Mouse (Mus musculus) stomach, embryonic 15.5 days (tissue): ENCODE measurements at regions not wholly inside any gene's neighbourhood (a gene's known extent, or its start where the extent isn't known, plus 50 kb on each side); places are given as distances from the start of the nearest gene placed in this dataset.
A peak's percentile ranks its signal among the peaks of the same experiment; 100 is the strongest.

Experiments used
- ATAC-seq: fragments of 200-750 bp; cut with Nextera tagmentation; 2 replicates; pipeline ENCODE4 v1.8.0; 2017; ENCODE audit warnings: low read depth, moderate number of reproducible peaks, moderate TSS enrichment; ENCODE audit not compliant: insufficient read depth, low FRiP score
- H3K27ac ChIP-seq: fragments of 300-500 bp; sonication (generic); 2 replicates; pipeline ENCODE4 v1.5.1; 2015; ENCODE audit warnings: mild to moderate bottlenecking, inconsistent platforms
- H3K27me3 ChIP-seq: fragments of 300-500 bp; sonication (generic); replicated peaks from 2 replicates; pipeline ENCODE4 v1.6.1; 2015; ENCODE audit warnings: inconsistent platforms
- H3K36me3 ChIP-seq: fragments of 300-500 bp; sonication (generic); 2 replicates; pipeline ENCODE4 v1.6.1; 2015; ENCODE audit warnings: inconsistent platforms
- H3K4me1 ChIP-seq: fragments of 300-500 bp; sonication (generic); 2 replicates; pipeline ENCODE4 v1.6.1; 2015; ENCODE audit warnings: inconsistent platforms
- H3K4me2 ChIP-seq: fragments of 300-500 bp; sonication (generic); 2 replicates; pipeline ENCODE4 v1.6.1; 2015; ENCODE audit warnings: mild to moderate bottlenecking, inconsistent platforms
- H3K4me3 ChIP-seq: fragments of 300-500 bp; sonication (generic); replicated peaks from 2 replicates; pipeline ENCODE4 v1.5.1; 2015; ENCODE audit warnings: inconsistent platforms
- H3K9ac ChIP-seq: fragments of 300-500 bp; sonication (generic); 2 replicates; pipeline ENCODE4 v1.6.1; 2015; ENCODE audit warnings: inconsistent platforms
- H3K9me3 ChIP-seq: fragments of 300-500 bp; sonication (generic); 2 replicates; pipeline ENCODE4 v1.6.1; 2016; ENCODE audit warnings: inconsistent platforms
- WGBS: fragments of 180-500 bp; shearing (Covaris S2); methylation state at CpG from one replicate; pipeline ENCODE4 v1.1.7; 2015; 5-methylcytosine and 5-hydroxymethylcytosine counted together

GRCm38 (mm10) chr14:105732221-105733012 is 164.2 kb downstream of the Spry2 start:
- peak overlapping the region; percentile 96 for H3K27ac ChIP-seq
- no peaks in the 10 kb centered on the region for H3K9me3 ChIP-seq
- peak overlapping the region; percentile 71 for H3K4me2 ChIP-seq
- H3K4me1 ChIP-seq: peaks cover 16% of the 10 kb centered on the region
- H3K27me3 ChIP-seq: no peaks in the 10 kb centered on the region
- no peaks in the 10 kb centered on the region for H3K36me3 ChIP-seq
- under 1% methylated on average over 13 of the region's 13 CpGs for WGBS
- H3K4me3 ChIP-seq: peak overlapping the region; percentile 41
- H3K9ac ChIP-seq: 0 out of 2 replicates have a peak overlapping the region, but pooled peaks have one; percentile 19
- ATAC-seq: peak; percentile 98

DNA sequence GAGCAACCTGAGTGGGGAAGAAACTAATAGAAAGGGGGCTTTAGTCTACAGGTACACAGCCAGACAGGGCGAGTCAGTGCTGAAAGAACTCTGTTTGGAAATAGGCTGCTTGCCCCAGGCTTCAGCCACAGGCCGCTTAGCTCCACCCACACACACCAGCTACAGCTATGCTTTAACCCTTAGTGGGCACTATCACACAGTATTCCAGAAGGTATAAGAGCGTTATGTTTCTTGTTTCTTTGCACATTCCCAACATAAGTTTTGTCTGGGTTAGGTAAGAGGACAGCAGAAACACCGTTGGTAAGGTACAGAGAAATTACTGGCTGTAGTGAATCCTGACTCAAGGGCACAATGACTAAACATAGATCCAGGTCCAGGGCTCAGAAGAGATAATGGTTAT is 165.8 kb downstream of the Spry2 start:
- 0 out of 2 replicates have a peak, but pooled peaks have one; percentile 34 for ATAC-seq
- Histone ChIP-seq H3K4me3 (no peak overlapping the region), H3K4me1 (peaks cover 16% of the 10 kb centered on the region), H3K9ac (no peak overlapping the region), H3K27me3 (no peaks in the 10 kb centered on the region), H3K4me2 (no peak overlapping the region; the same call in 1 of the 2 replicates), H3K9me3 (no peaks in the 10 kb centered on the region), H3K36me3 (no peaks in the 10 kb centered on the region), H3K27ac (no peak overlapping the region)
- 6% methylated on average over 4 of the region's 4 CpGs for WGBS

- Histone ChIP-seq H3K4me2 (no peak overlapping the region), H3K9ac (no peak overlapping the region), H3K27ac (no peak overlapping the region), H3K4me3 (no peak overlapping the region), H3K36me3 (no peaks in the 10 kb centered on the region), H3K27me3 (no peaks in the 10 kb centered on the region), H3K4me1 (peaks cover 16% of the 10 kb centered on the region), H3K9me3 (no peaks in the 10 kb centered on the region)
- 89% methylated on average over 5 of the region's 5 CpGs for WGBS
- no peak for ATAC-seq
These were observed 167.8 kb downstream of the Spry2 start for GRCm38 (mm10) chr14:105728841-105729240.

DNA sequence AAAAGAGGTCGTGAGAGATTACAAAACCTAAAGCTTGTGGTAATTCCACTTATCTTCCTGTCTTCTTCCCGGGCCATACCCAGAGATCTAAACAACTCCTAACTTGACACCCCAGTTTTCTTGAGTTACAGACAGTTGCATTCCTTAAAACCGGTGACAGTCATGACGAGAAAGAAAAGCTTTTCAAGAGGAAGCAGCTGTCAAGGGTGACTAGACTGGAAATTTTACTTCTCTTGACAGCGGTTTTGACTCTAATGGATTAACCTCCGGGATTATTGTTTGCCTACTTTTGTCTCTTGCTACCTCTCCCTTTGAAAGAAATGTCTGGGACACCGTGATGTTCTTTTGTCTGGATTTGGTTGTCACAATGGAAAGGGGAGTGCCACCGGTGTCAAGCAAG is 170.9 kb downstream of the Spry2 start:
- Histone ChIP-seq H3K4me2 (no peak overlapping the region), H3K4me3 (no peak overlapping the region), H3K27ac (no peak overlapping the region), H3K36me3 (no peaks in the 10 kb centered on the region), H3K9ac (no peak overlapping the region), H3K9me3 (no peaks in the 10 kb centered on the region), H3K27me3 (no peaks in the 10 kb centered on the region), H3K4me1 (peaks cover 2% of the 10 kb centered on the region; the same call in 1 of the 2 replicates)
- ATAC-seq: no peak
- WGBS: 43% methylated on average over 8 of the region's 8 CpGs

- ATAC-seq: no peak
- Histone ChIP-seq H3K4me1 (no peaks in the 10 kb centered on the region), H3K27me3 (no peaks in the 10 kb centered on the region), H3K4me2 (no peak overlapping the region), H3K9ac (no peak overlapping the region), H3K4me3 (no peak overlapping the region), H3K27ac (no peak overlapping the region), H3K36me3 (no peaks in the 10 kb centered on the region), H3K9me3 (no peaks in the 10 kb centered on the region)
- WGBS: 79% methylated on average over 2 of the region's 2 CpGs
These were observed 173.7 kb downstream of the Spry2 start for GRCm38 (mm10) chr14:105722923-105723322.

- H3K27ac ChIP-seq: no peak overlapping the region
- ATAC-seq: no peak
- no peaks in the 10 kb centered on the region for H3K4me1 ChIP-seq
- WGBS: 58% methylated on average over 3 of the region's 3 CpGs
- no peaks in the 10 kb centered on the region for H3K27me3 ChIP-seq
- H3K9me3 ChIP-seq: no peaks in the 10 kb centered on the region
- no peak overlapping the region for H3K9ac ChIP-seq
- H3K36me3 ChIP-seq: no peaks in the 10 kb centered on the region
- H3K4me3 ChIP-seq: no peak overlapping the region
- no peak overlapping the region for H3K4me2 ChIP-seq
These were observed 175.0 kb downstream of the Spry2 start for GRCm38 (mm10) chr14:105721576-105721975.

DNA sequence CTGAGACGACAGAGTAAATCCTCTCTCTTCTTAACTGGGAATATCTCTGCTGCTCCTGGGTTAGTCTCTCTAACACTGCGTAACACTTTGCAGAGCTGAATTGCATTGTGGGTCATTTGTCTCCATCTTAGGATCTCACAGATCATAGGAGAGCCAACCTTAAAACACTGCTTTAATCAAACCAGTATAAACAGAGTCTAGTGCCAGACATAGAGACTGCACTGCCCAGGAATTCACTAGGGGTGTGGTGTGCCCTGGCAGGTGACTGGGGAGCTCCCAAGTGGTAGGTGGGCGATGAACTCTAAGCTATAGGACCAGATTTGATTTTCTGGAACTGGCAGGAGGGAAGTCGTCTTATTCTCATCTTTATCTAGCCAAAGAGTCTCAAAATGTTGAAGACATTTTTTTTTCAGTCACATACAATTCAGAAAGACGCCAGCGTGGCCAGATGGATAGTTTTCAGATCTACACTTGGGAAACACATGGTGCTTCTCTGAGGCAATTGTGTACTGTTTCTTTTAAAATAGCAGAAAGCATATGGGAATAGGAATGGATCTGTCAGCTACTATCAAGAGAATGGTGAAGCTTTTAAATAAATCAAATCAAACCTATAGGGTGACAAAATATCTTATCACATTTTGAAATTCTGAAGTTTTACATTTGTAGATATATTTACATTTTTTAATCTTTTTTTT is 175.7 kb downstream of the Spry2 start:
- Histone ChIP-seq H3K4me3 (no peak overlapping the region), H3K36me3 (no peaks in the 10 kb centered on the region), H3K27ac (no peak overlapping the region), H3K27me3 (no peaks in the 10 kb centered on the region), H3K4me2 (no peak overlapping the region), H3K9ac (no peak overlapping the region), H3K9me3 (no peaks in the 10 kb centered on the region), H3K4me1 (no peaks in the 10 kb centered on the region)
- no peak for ATAC-seq
- 73% methylated on average over 6 of the region's 6 CpGs for WGBS

- Histone ChIP-seq H3K9me3 (no peaks in the 10 kb centered on the region), H3K4me3 (no peak overlapping the region), H3K9ac (no peak overlapping the region), H3K4me2 (no peak overlapping the region), H3K36me3 (no peaks in the 10 kb centered on the region), H3K27ac (no peak overlapping the region), H3K27me3 (no peaks in the 10 kb centered on the region), H3K4me1 (no peaks in the 10 kb centered on the region)
- no peak for ATAC-seq
- WGBS: 70% methylated on average over 6 of the region's 6 CpGs
These were observed 177.8 kb downstream of the Spry2 start for GRCm38 (mm10) chr14:105718676-105719441.

GRCm38 (mm10) chr14:105717821-105718220 is 178.8 kb downstream of the Spry2 start:
- H3K4me1 ChIP-seq: no peaks in the 10 kb centered on the region
- H3K36me3 ChIP-seq: no peaks in the 10 kb centered on the region
- no peaks in the 10 kb centered on the region for H3K9me3 ChIP-seq
- WGBS: 53% methylated on average over 2 of the region's 2 CpGs
- no peak for ATAC-seq
- H3K27ac ChIP-seq: no peak overlapping the region
- no peak overlapping the region for H3K9ac ChIP-seq
- H3K27me3 ChIP-seq: no peaks in the 10 kb centered on the region
- H3K4me3 ChIP-seq: no peak overlapping the region
- no peak overlapping the region for H3K4me2 ChIP-seq

GRCm38 (mm10) chr14:105708691-105709090 is 187.9 kb downstream of the Spry2 start:
- 63% methylated on average over 2 of the region's 2 CpGs for WGBS
- Histone ChIP-seq H3K4me1 (no peaks in the 10 kb centered on the region), H3K27ac (no peak overlapping the region), H3K9ac (no peak overlapping the region), H3K36me3 (no peaks in the 10 kb centered on the region), H3K4me2 (no peak overlapping the region), H3K9me3 (no peaks in the 10 kb centered on the region), H3K27me3 (no peaks in the 10 kb centered on the region), H3K4me3 (no peak overlapping the region)
- ATAC-seq: no peak

DNA sequence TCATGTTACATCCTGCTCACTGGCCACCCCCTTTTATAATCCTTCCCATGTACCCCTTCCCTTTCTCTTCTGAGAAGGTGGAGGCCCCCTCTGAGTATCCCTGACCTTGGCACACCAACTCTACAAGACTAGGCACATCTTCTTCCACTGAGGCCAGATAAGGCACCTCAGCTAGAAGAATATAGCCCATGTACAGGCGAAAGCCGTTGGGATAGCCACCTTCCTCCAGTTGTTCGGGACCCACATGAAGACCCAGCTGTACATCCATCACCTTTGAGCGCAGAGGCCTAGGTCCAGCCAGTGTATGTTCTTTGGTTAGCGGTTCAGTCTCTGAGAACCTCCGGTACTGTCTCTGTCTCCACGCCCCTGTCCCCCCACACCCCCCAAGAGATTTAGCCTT is 189.9 kb downstream of the Spry2 start:
- 93% methylated on average over 7 of the region's 7 CpGs for WGBS
- H3K9me3 ChIP-seq: no peaks in the 10 kb centered on the region
- no peak overlapping the region for H3K27ac ChIP-seq
- H3K4me2 ChIP-seq: no peak overlapping the region
- H3K27me3 ChIP-seq: no peaks in the 10 kb centered on the region
- H3K4me3 ChIP-seq: no peak overlapping the region
- ATAC-seq: no peak
- H3K4me1 ChIP-seq: no peaks in the 10 kb centered on the region
- no peak overlapping the region for H3K9ac ChIP-seq
- H3K36me3 ChIP-seq: no peaks in the 10 kb centered on the region

DNA sequence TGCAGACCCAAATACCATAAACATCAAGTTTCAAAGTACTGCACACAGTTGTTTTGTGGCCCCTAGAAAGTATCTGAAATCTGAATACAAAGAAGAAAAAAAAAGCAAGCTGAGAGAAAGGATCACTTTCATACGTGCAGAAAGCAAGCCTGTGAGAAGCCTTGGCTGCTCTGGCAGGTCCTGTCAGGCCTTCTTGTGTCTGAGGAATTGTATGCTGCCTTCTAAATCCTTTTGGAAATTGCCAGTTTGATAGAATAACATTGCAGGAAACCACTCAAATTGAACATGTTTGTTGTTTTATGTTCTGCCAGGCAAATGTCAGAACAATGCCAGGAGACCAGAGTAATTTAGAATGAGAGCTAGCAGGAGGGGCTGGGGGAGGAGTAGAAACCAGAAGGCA is 198.0 kb downstream of the Spry2 start:
- no peak for ATAC-seq
- no peak overlapping the region for H3K4me2 ChIP-seq
- WGBS: 23% methylated on average over 1 of the region's 1 CpGs
- no peak overlapping the region for H3K27ac ChIP-seq
- no peaks in the 10 kb centered on the region for H3K9me3 ChIP-seq
- H3K4me3 ChIP-seq: no peak overlapping the region
- H3K36me3 ChIP-seq: no peaks in the 10 kb centered on the region
- H3K4me1 ChIP-seq: no peaks in the 10 kb centered on the region
- no peaks in the 10 kb centered on the region for H3K27me3 ChIP-seq
- H3K9ac ChIP-seq: no peak overlapping the region
